Mouse (Mus musculus): Measurements from ENCODE around the gene Rabep1. TPM values are rescaled to one million over a fixed set of nuclear protein-coding genes. Genes with fewer than 3 reads are reported as not detected.

Gene Rabep1
- total RNA-seq (2014; rRNA removed; ENCODE audit: low replicate concordance) (10.5 and 12.2 TPM in 2 replicates), polyA plus RNA-seq (2015; fragmentation: Nextera tagmentation; extraction: Ambion mirVana) (29.8 and 32.2 TPM in 2 replicates)

- Histone ChIP-seq H3K27me3 (ENCODE audit: control insufficient read depth, insufficient read depth, low read length) (no peaks in the 10 kb centered on the region), H3K36me3 (replicated peaks; ENCODE audit: control insufficient read depth, insufficient read depth, low read length) (no peaks in the 10 kb centered on the region), H3K9ac (replicated peaks; ENCODE audit: low read depth, low read length) (peak within 1 kb of the TSS; percentile 89), H3K9me3 (replicated peaks; ENCODE audit: control insufficient read depth, low read length) (no peaks in the 10 kb centered on the region), H3K27ac (ENCODE audit: low read depth) (peak within 1 kb of the TSS; percentile 83), H3K4me3 (ENCODE audit: low read depth, low read length) (peak within 1 kb of the TSS; percentile 83), H3K4me2 (ENCODE audit: low read depth, low read length) (peak within 1 kb of the TSS; percentile 91), H3K4me1 (ENCODE audit: control insufficient read depth, insufficient read depth) (peaks cover 20% of the 10 kb centered on the region)
- TF ChIP-seq EP300 (IDR thresholded peaks at IDR 0.05; ENCODE audit: low read depth) (no peak), CTCF (IDR thresholded peaks at IDR 0.05; ENCODE audit: low read depth) (no peak)
- WGBS: 1% methylated on average over 69 of the region's 88 CpGs
- DNase-seq (ENCODE audit: low spot score) (peak; percentile 93), ATAC-seq (ENCODE audit: insufficient read depth, low read depth) (peak; percentile 98)
Measured at GRCm38 (mm10) chr11:70844559-70845456, at the start of gene Rabep1. Gene Rabep1 (plus strand): TSS chr11:70844778.

- Histone ChIP-seq H3K9ac (replicated peaks; ENCODE audit: low read depth, low read length) (no peak overlapping the region), H3K4me1 (ENCODE audit: control insufficient read depth, insufficient read depth) (no peaks in the 10 kb centered on the region), H3K4me2 (ENCODE audit: low read depth, low read length) (no peak overlapping the region), H3K27me3 (ENCODE audit: control insufficient read depth, insufficient read depth, low read length) (no peaks in the 10 kb centered on the region), H3K9me3 (replicated peaks; ENCODE audit: control insufficient read depth, low read length) (no peaks in the 10 kb centered on the region), H3K27ac (ENCODE audit: low read depth) (no peak overlapping the region; the same call in 1 of the 2 replicates), H3K4me3 (ENCODE audit: low read depth, low read length) (no peak overlapping the region), H3K36me3 (replicated peaks; ENCODE audit: control insufficient read depth, insufficient read depth, low read length) (no peaks in the 10 kb centered on the region)
- TF ChIP-seq EP300 (IDR thresholded peaks at IDR 0.05; ENCODE audit: low read depth) (no peak), CTCF (IDR thresholded peaks at IDR 0.05; ENCODE audit: low read depth) (no peak)
- ATAC-seq (ENCODE audit: insufficient read depth, low read depth): no peak
- DNase-seq (ENCODE audit: low spot score): no peak
- WGBS: 94% methylated on average over 2 of the region's 2 CpGs
Measured at GRCm38 (mm10) chr11:70802208-70802864, 42.2 kb upstream of the Rabep1 start.

- no peaks in the 10 kb centered on the region for H3K36me3 ChIP-seq (replicated peaks; ENCODE audit: control insufficient read depth, insufficient read depth, low read length)
- ATAC-seq (ENCODE audit: insufficient read depth, low read depth): no peak
- peak overlapping the region; percentile 62; the same call in 1 of the 2 replicates for H3K27ac ChIP-seq (ENCODE audit: low read depth)
- no peaks in the 10 kb centered on the region for H3K4me1 ChIP-seq (ENCODE audit: control insufficient read depth, insufficient read depth)
- no peak overlapping the region for H3K9ac ChIP-seq (replicated peaks; ENCODE audit: low read depth, low read length)
- TF ChIP-seq EP300 (IDR thresholded peaks at IDR 0.05; ENCODE audit: low read depth) (no peak), CTCF (IDR thresholded peaks at IDR 0.05; ENCODE audit: low read depth) (no peak)
- no peak overlapping the region for H3K4me3 ChIP-seq (ENCODE audit: low read depth, low read length)
- H3K4me2 ChIP-seq (ENCODE audit: low read depth, low read length): no peak overlapping the region
- WGBS: 42% methylated on average over 2 of the region's 2 CpGs
- H3K9me3 ChIP-seq (replicated peaks; ENCODE audit: control insufficient read depth, low read length): no peaks in the 10 kb centered on the region
- no peaks in the 10 kb centered on the region for H3K27me3 ChIP-seq (ENCODE audit: control insufficient read depth, insufficient read depth, low read length)
- DNase-seq (ENCODE audit: low spot score): no peak
Measured at GRCm38 (mm10) chr11:70802865-70803261, 41.7 kb upstream of the Rabep1 start.

GRCm38 (mm10) chr11:70803711-70804200, 40.8 kb upstream of the Rabep1 start:
- no peaks in the 10 kb centered on the region for H3K36me3 ChIP-seq (replicated peaks; ENCODE audit: control insufficient read depth, insufficient read depth, low read length)
- H3K27me3 ChIP-seq (ENCODE audit: control insufficient read depth, insufficient read depth, low read length): no peaks in the 10 kb centered on the region
- H3K4me1 ChIP-seq (ENCODE audit: control insufficient read depth, insufficient read depth): no peaks in the 10 kb centered on the region
- no peak overlapping the region for H3K9ac ChIP-seq (replicated peaks; ENCODE audit: low read depth, low read length)
- H3K4me2 ChIP-seq (ENCODE audit: low read depth, low read length): no peak overlapping the region
- ATAC-seq (ENCODE audit: insufficient read depth, low read depth): no peak
- peak overlapping the region; percentile 67 for H3K27ac ChIP-seq (ENCODE audit: low read depth)
- no peak for TF ChIP-seq CTCF (IDR thresholded peaks at IDR 0.05; ENCODE audit: low read depth)
- TF ChIP-seq EP300 (IDR thresholded peaks at IDR 0.05; ENCODE audit: low read depth): no peak
- DNase-seq (ENCODE audit: low spot score): no peak
- 70% methylated on average over 6 of the region's 6 CpGs for WGBS
- H3K4me3 ChIP-seq (ENCODE audit: low read depth, low read length): no peak overlapping the region
- no peaks in the 10 kb centered on the region for H3K9me3 ChIP-seq (replicated peaks; ENCODE audit: control insufficient read depth, low read length)

GRCm38 (mm10) chr11:70804395-70804794, 40.2 kb upstream of the Rabep1 start:
- H3K9ac ChIP-seq (replicated peaks; ENCODE audit: low read depth, low read length): no peak overlapping the region
- no peak for DNase-seq (ENCODE audit: low spot score)
- no peak overlapping the region for H3K4me3 ChIP-seq (ENCODE audit: low read depth, low read length)
- 71% methylated on average over 3 of the region's 3 CpGs for WGBS
- H3K4me2 ChIP-seq (ENCODE audit: low read depth, low read length): no peak overlapping the region
- no peaks in the 10 kb centered on the region for H3K9me3 ChIP-seq (replicated peaks; ENCODE audit: control insufficient read depth, low read length)
- H3K27ac ChIP-seq (ENCODE audit: low read depth): 0 out of 2 replicates have a peak overlapping the region, but pooled peaks have one; percentile 61
- no peaks in the 10 kb centered on the region for H3K36me3 ChIP-seq (replicated peaks; ENCODE audit: control insufficient read depth, insufficient read depth, low read length)
- TF ChIP-seq CTCF (IDR thresholded peaks at IDR 0.05; ENCODE audit: low read depth) (no peak), EP300 (IDR thresholded peaks at IDR 0.05; ENCODE audit: low read depth) (no peak)
- H3K4me1 ChIP-seq (ENCODE audit: control insufficient read depth, insufficient read depth): no peaks in the 10 kb centered on the region
- H3K27me3 ChIP-seq (ENCODE audit: control insufficient read depth, insufficient read depth, low read length): no peaks in the 10 kb centered on the region
- no peak for ATAC-seq (ENCODE audit: insufficient read depth, low read depth)
